Mouse (Mus musculus) MEL-GATA-1-ER (cell line): ENCODE measurements around the gene Gm11020.

Source experiments
- DNase-seq: peaks from one replicate; pipeline ENCODE4 v3.0.0-alpha.2; 2012; ENCODE audit warnings: low read depth; ENCODE audit errors: extremely low read depth

The Gm11020 gene

GRCm38 (mm10) chr8:104341678-104342077 is 20.3 kb downstream of the Gm11020 start:
- DNase-seq = no peak

GRCm38 (mm10) chr8:104342426-104342825 is 21.1 kb downstream of the Gm11020 start:
- DNase-seq = no peak

GRCm38 (mm10) chr8:104343957-104344356 is 22.6 kb downstream of the Gm11020 start:
- DNase-seq = no peak

GRCm38 (mm10) chr8:104344622-104345021 is 23.3 kb downstream of the Gm11020 start:
- DNase-seq = no peak

DNA sequence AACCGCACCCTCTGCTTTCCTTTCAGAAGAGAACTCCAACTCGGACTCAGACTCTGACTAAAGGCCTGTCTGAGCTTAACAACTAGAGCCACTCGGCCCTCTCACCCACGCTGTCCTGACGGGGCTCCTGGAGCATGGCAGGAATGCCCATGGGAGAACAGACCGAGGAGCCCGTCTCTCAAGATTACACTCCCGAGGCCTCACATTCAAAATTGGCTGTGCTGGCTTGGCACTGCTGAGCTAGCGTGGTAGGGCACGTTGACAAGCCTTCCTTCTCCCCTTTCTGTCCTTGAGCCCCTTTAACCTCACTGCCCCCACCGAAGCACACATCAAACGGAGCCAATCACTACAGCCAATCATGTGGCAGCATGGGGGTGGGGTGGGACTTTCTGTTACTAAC is 25.3 kb downstream of the Gm11020 start:
- DNase-seq = no peak

DNA sequence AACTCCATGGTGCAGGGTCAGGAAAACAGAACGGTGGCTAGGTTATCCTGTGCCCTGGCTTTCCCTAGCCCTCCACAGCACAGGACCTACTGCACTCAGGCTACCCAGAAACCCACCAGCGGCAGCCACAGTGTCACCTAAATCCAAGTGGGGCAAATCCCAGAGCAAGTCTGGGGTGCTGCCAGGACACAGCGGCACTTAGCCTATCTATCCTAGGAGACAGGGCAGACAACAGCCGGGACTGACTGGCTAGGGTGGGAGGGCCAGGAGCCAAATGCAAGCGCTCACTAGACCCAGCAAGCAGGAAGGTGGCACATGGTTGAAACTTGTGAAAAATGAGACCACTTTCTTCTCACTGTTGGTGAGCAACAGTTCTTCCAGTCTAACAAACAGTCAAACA is 27.6 kb downstream of the Gm11020 start:
- DNase-seq = no peak

- no peak for DNase-seq
Measured at GRCm38 (mm10) chr8:104350047-104350446, 28.7 kb downstream of the Gm11020 start.

DNA sequence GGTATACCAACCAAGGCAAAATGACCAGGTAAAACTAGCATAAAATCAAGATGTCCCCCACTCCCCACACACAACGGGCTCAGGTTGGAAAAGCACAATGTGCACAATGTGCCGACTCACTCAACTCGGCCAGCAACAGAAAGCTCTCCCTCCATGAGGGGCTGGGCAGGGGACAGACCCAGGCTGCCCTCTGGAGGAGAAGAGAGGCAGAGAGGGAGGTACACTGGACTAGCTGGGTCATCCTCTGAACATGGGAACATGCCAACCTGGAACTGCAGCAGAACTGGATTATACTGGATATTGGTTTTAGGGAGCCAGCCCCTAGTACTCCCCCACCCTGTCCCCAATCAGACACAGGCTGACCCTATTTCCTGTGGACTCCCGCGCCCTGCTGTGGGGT is 31.8 kb downstream of the Gm11020 start:
- no peak for DNase-seq

- no peak for DNase-seq
Measured at GRCm38 (mm10) chr8:104354504-104354903, 33.1 kb downstream of the Gm11020 start.

GRCm38 (mm10) chr8:104358637-104359036 is 37.3 kb downstream of the Gm11020 start:
- DNase-seq = no peak

DNA sequence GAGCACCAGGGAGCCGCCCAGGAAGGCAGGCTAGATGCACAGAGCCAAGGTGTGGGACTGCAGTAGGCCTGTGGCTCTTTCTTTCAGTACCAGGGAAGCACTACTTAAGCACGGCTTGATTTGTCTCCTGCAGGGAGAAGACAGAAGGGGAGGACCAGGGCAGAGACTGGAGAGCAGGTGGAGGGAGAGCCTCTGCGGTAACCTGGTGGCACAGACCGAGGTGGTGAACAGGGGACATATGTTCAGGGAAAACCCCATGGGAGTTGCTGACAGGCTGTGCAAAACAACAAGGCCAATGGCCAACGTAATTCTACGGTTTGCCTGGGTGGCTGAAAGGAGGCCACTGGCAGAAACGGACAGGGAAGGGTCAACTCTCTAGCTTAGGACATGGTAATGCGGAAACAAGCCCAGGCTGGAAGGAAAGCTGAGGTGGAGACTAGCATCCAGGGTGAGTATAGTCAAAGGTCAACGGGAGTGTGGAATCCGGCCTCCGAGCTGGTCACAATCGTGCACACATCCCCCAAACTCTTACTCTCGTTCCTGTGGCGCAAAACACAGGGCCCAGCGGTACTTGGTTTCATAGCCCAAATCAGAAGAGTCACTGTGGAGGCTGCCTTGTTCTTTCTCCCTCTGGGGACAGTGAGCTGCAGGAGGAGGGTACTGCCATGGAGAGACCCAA is 38.5 kb downstream of the Gm11020 start:
- no peak for DNase-seq

GRCm38 (mm10) chr8:104365695-104366094 is 44.3 kb downstream of the Gm11020 start:
- no peak for DNase-seq

GRCm38 (mm10) chr8:104367398-104367797 is 46.0 kb downstream of the Gm11020 start:
- DNase-seq = no peak

GRCm38 (mm10) chr8:104369591-104369990 is 48.2 kb downstream of the Gm11020 start:
- no peak for DNase-seq

DNA sequence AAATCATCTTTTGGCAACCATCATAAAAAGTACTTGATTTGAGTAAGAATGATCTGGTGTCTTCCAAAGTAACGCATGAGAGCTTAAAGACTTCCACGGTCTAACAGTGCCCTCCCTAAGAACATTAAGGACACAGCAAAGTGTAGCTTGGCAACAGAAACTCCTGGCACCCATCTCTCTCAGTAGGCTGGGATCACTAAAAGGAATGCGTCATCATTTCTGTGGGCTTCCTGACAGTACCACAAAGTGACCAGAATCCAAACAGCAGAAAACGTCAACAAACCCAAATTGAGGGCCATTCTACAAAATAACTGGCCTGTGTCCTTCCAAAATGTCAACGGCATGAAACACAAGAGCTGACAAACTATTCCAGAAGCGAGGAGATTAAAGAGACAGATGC is 48.7 kb downstream of the Gm11020 start:
- no peak for DNase-seq

GRCm38 (mm10) chr8:104371121-104371520 is 49.8 kb downstream of the Gm11020 start:
- no peak for DNase-seq
